8 mouse cellular contexts compared by ENCODE assay signal in genomic region chr1:182282091-182283075, GRCm38 (mm10). TPM values are rescaled to one million over a fixed set of nuclear protein-coding genes. Genes with fewer than 3 reads are reported as not detected.
DNase-seq lines count a peak whose midpoint lies in the region; ATAC-seq lines count a peak whose summit lies in the region.

Degs1 (minus strand) TSS chr1:182282804.

- H3K4me2 ChIP-seq in lung, embryonic 16.5 days (ENCODE audit: low read depth, low read length): peak within 1 kb of the TSS; percentile 87

- peak within 1 kb of the TSS; percentile 76 for H3K4me3 ChIP-seq in lung, embryonic 16.5 days (ENCODE audit: low read length)

- no peaks in the 10 kb centered on the region for H3K9me3 ChIP-seq in lung, embryonic 16.5 days (ENCODE audit: control insufficient read depth, low read length)

- ATAC-seq in hematopoietic stem cell, adult 5-6 weeks (replicated peaks in 1 of 2; ENCODE audit: insufficient read depth in 1 of 2, low FRiP score in 2 of 2, low TSS enrichment in 1 of 2, low read depth in 1 of 2, poor library complexity in 2 of 2, severe bottlenecking in 2 of 2): peak; percentile 80 to 84
- peak; percentile 96 for ATAC-seq in lung, embryonic 16.5 days (ENCODE audit: low read depth)

- peak; percentile 59 for DNase-seq in MEL-GATA-1-ER (ENCODE audit: extremely low read depth, low read depth)
- DNase-seq in cerebellum, adult 8-10 months: peak; percentile 96
- peak; percentile 94 for DNase-seq in forelimb bud, embryonic 11.5 days (ENCODE audit: low read depth, low spot score)
- peak; percentile 91 for DNase-seq in layer of hippocampus, adult 9-10 months (ENCODE audit: low spot score)
- peak; percentile 98 for DNase-seq in ovary, postnatal 10 days (ENCODE audit: low spot score)
- peak; percentile 85 to 93 for DNase-seq in thymus, postnatal 10 days (ENCODE audit: low spot score in 2 of 2)

- peaks cover 12% of the 10 kb centered on the region for H3K36me3 ChIP-seq in lung, embryonic 16.5 days (ENCODE audit: control insufficient read depth, insufficient read depth, low read length)

- H3K27me3 ChIP-seq in lung, embryonic 16.5 days (ENCODE audit: control insufficient read depth, insufficient read depth, low read depth, low read length): no peaks in the 10 kb centered on the region

- WGBS in lung, embryonic 16.5 days: under 1% methylated on average over 91 of the region's 94 CpGs

- peaks cover 20% of the 10 kb centered on the region for H3K4me1 ChIP-seq in lung, embryonic 16.5 days (replicated peaks; ENCODE audit: control insufficient read depth, insufficient read depth, low read length)

- H3K27ac ChIP-seq in lung, embryonic 16.5 days (ENCODE audit: low read length): peak within 1 kb of the TSS; percentile 89

- H3K9ac ChIP-seq in lung, embryonic 16.5 days (ENCODE audit: low read length): peak within 1 kb of the TSS; percentile 88

RNA-seq across cellular contexts. Expression of gene Degs1, which starts in this region (rescaled TPM):
- total RNA-seq in hematopoietic stem cell, adult 5-6 weeks (2017): 36.2 and 38.5 TPM in 2 replicates
- 137 and 140 TPM in 2 replicates for polyA plus RNA-seq in lung, embryonic 16.5 days (2015; fragmentation: Nextera tagmentation; extraction: Ambion mirVana)

Comparison
In these comparisons a context has a peak if more than half of its experiments do, and no peak if none do; other contexts are left out.
1. Peak in every context shown above with its lines: DNase-seq, ATAC-seq, H3K4me3 ChIP-seq and H3K27ac ChIP-seq.